Mouse (Mus musculus): ENCODE data around the gene Dppa4. TPM values are rescaled to one million over a fixed set of nuclear protein-coding genes. Genes with fewer than 3 reads are reported as not detected.

Dppa4 gene
- polyA plus RNA-seq, 1 experiment, result not detected

GRCm38 (mm10) chr16:48262901-48263300 lies 20.6 kb upstream of the Dppa4 start:
- Histone ChIP-seq H3K36me3 (ENCODE audit: control insufficient read depth, insufficient read depth, low read length) (no peaks in the 10 kb centered on the region), H3K27ac (ENCODE audit: control insufficient read depth, insufficient read depth, low read length) (no peak overlapping the region), H3K4me1 (replicated peaks; ENCODE audit: control insufficient read depth, insufficient read depth, low read length) (no peaks in the 10 kb centered on the region), H3K4me3 (ENCODE audit: control insufficient read depth, insufficient read depth, low read length) (no peak overlapping the region), H3K27me3 (ENCODE audit: control insufficient read depth, insufficient read depth, low read length) (no peaks in the 10 kb centered on the region)
- DNase-seq, result no peak
- WGBS, result 93% methylated on average over 1 of the region's 1 CpGs
- TF ChIP-seq CTCF (IDR thresholded peaks at IDR 0.05; ENCODE audit: borderline replicate concordance, control insufficient read depth, extremely low read depth, insufficient read depth, low read length, poor library complexity), result no peak
- no peak for TF ChIP-seq POLR2A (IDR thresholded peaks at IDR 0.05; ENCODE audit: control insufficient read depth, extremely low read depth, insufficient read depth, low read length, poor library complexity)

- Histone ChIP-seq H3K4me1 (replicated peaks; ENCODE audit: control insufficient read depth, insufficient read depth, low read length) (no peaks in the 10 kb centered on the region), H3K27ac (ENCODE audit: control insufficient read depth, insufficient read depth, low read length) (no peak overlapping the region), H3K27me3 (ENCODE audit: control insufficient read depth, insufficient read depth, low read length) (no peaks in the 10 kb centered on the region), H3K36me3 (ENCODE audit: control insufficient read depth, insufficient read depth, low read length) (no peaks in the 10 kb centered on the region), H3K4me3 (ENCODE audit: control insufficient read depth, insufficient read depth, low read length) (no peak overlapping the region)
- WGBS, result 94% methylated on average over 4 of the region's 4 CpGs
- TF ChIP-seq POLR2A (IDR thresholded peaks at IDR 0.05; ENCODE audit: control insufficient read depth, extremely low read depth, insufficient read depth, low read length, poor library complexity) (no peak), CTCF (IDR thresholded peaks at IDR 0.05; ENCODE audit: borderline replicate concordance, control insufficient read depth, extremely low read depth, insufficient read depth, low read length, poor library complexity) (no peak)
- no peak for DNase-seq
Observed at GRCm38 (mm10) chr16:48265856-48266255, 17.7 kb upstream of the Dppa4 start.

- H3K4me3 ChIP-seq (ENCODE audit: control insufficient read depth, insufficient read depth, low read length), result no peak overlapping the region
- DNase-seq, result no peak
- H3K36me3 ChIP-seq (ENCODE audit: control insufficient read depth, insufficient read depth, low read length), result no peaks in the 10 kb centered on the region
- no peaks in the 10 kb centered on the region for H3K4me1 ChIP-seq (replicated peaks; ENCODE audit: control insufficient read depth, insufficient read depth, low read length)
- H3K27me3 ChIP-seq (ENCODE audit: control insufficient read depth, insufficient read depth, low read length), result no peaks in the 10 kb centered on the region
- H3K27ac ChIP-seq (ENCODE audit: control insufficient read depth, insufficient read depth, low read length), result no peak overlapping the region
- 96% methylated on average over 4 of the region's 4 CpGs for WGBS
- TF ChIP-seq CTCF (IDR thresholded peaks at IDR 0.05; ENCODE audit: borderline replicate concordance, control insufficient read depth, extremely low read depth, insufficient read depth, low read length, poor library complexity) (no peak), POLR2A (IDR thresholded peaks at IDR 0.05; ENCODE audit: control insufficient read depth, extremely low read depth, insufficient read depth, low read length, poor library complexity) (no peak)
Observed at GRCm38 (mm10) chr16:48276940-48277339, 6.6 kb upstream of the Dppa4 start.

- no peak for DNase-seq
- Histone ChIP-seq H3K27ac (ENCODE audit: control insufficient read depth, insufficient read depth, low read length) (no peak overlapping the region), H3K4me1 (replicated peaks; ENCODE audit: control insufficient read depth, insufficient read depth, low read length) (no peaks in the 10 kb centered on the region), H3K27me3 (ENCODE audit: control insufficient read depth, insufficient read depth, low read length) (no peaks in the 10 kb centered on the region), H3K36me3 (ENCODE audit: control insufficient read depth, insufficient read depth, low read length) (no peaks in the 10 kb centered on the region), H3K4me3 (ENCODE audit: control insufficient read depth, insufficient read depth, low read length) (no peak overlapping the region)
- TF ChIP-seq CTCF (IDR thresholded peaks at IDR 0.05; ENCODE audit: borderline replicate concordance, control insufficient read depth, extremely low read depth, insufficient read depth, low read length, poor library complexity) (no peak), POLR2A (IDR thresholded peaks at IDR 0.05; ENCODE audit: control insufficient read depth, extremely low read depth, insufficient read depth, low read length, poor library complexity) (no peak)
- 91% methylated on average over 4 of the region's 4 CpGs for WGBS
Observed at GRCm38 (mm10) chr16:48280883-48281282, 2.6 kb upstream of the Dppa4 start.

GRCm38 (mm10) chr16:48282801-48283200 lies 732 bp upstream of the Dppa4 start:
- no peak for TF ChIP-seq POLR2A (IDR thresholded peaks at IDR 0.05; ENCODE audit: control insufficient read depth, extremely low read depth, insufficient read depth, low read length, poor library complexity)
- TF ChIP-seq CTCF (IDR thresholded peaks at IDR 0.05; ENCODE audit: borderline replicate concordance, control insufficient read depth, extremely low read depth, insufficient read depth, low read length, poor library complexity), result no peak
- H3K36me3 ChIP-seq (ENCODE audit: control insufficient read depth, insufficient read depth, low read length), result no peaks in the 10 kb centered on the region
- no peaks in the 10 kb centered on the region for H3K4me1 ChIP-seq (replicated peaks; ENCODE audit: control insufficient read depth, insufficient read depth, low read length)
- no peak overlapping the region for H3K4me3 ChIP-seq (ENCODE audit: control insufficient read depth, insufficient read depth, low read length)
- no peaks in the 10 kb centered on the region for H3K27me3 ChIP-seq (ENCODE audit: control insufficient read depth, insufficient read depth, low read length)
- 83% methylated on average over 1 of the region's 1 CpGs for WGBS
- no peak overlapping the region for H3K27ac ChIP-seq (ENCODE audit: control insufficient read depth, insufficient read depth, low read length)
- DNase-seq, result no peak

- no peak for TF ChIP-seq POLR2A (IDR thresholded peaks at IDR 0.05; ENCODE audit: control insufficient read depth, extremely low read depth, insufficient read depth, low read length, poor library complexity)
Observed at GRCm38 (mm10) chr16:48285517-48285916, 2.0 kb downstream of the Dppa4 start.

DNA sequence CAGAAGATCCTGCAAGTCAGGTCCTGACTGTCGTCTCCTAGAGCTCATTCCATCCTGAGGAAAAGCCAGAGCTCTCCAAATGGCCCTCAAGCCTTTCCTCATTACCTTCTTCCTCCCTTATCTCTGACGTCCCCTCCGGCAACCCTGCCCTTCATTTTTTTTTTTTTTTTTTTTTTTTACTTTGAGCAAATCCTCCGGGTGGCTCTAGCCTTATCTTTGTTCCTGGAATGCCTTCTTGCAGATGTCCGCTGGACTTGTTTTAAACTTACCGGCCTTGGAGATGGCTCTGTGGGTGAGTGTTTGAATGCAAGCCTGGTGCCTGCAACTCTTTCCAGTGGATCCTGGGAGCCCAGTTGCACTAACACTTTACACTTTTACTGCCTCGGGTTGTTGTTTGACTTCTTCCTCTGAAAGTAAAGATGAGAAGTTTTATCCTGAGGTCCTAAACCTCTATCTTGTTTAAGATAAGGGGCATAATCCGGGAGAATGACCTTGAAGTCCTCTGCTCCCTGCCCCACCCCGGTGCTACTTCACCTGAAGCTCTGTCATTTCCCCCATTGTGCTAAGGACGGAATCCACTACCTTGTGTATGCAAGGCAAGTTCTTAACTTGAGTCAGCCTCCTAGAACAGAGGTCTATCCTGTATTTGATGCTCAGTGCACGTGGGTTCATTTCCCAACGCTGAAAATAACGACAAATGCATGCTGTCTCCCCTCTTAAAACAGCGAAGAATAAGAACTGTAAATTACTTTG lies 14.0 kb downstream of the Dppa4 start:
- TF ChIP-seq CTCF (IDR thresholded peaks at IDR 0.05; ENCODE audit: borderline replicate concordance, control insufficient read depth, extremely low read depth, insufficient read depth, low read length, poor library complexity), result no peak
- no peak for TF ChIP-seq POLR2A (IDR thresholded peaks at IDR 0.05; ENCODE audit: control insufficient read depth, extremely low read depth, insufficient read depth, low read length, poor library complexity)
- Histone ChIP-seq H3K4me1 (replicated peaks; ENCODE audit: control insufficient read depth, insufficient read depth, low read length) (no peaks in the 10 kb centered on the region), H3K27ac (ENCODE audit: control insufficient read depth, insufficient read depth, low read length) (no peak overlapping the region), H3K4me3 (ENCODE audit: control insufficient read depth, insufficient read depth, low read length) (no peak overlapping the region), H3K36me3 (ENCODE audit: control insufficient read depth, insufficient read depth, low read length) (no peaks in the 10 kb centered on the region), H3K27me3 (ENCODE audit: control insufficient read depth, insufficient read depth, low read length) (no peaks in the 10 kb centered on the region)
- no peak for DNase-seq
- 84% methylated on average over 14 of the region's 14 CpGs for WGBS

More at GRCm38 (mm10) chr16:48285517-48285916, 2.0 kb downstream of the Dppa4 start:
- Histone ChIP-seq H3K4me3 (ENCODE audit: control insufficient read depth, insufficient read depth, low read length) (no peak overlapping the region), H3K27ac (ENCODE audit: control insufficient read depth, insufficient read depth, low read length) (no peak overlapping the region), H3K4me1 (replicated peaks; ENCODE audit: control insufficient read depth, insufficient read depth, low read length) (no peaks in the 10 kb centered on the region), H3K27me3 (ENCODE audit: control insufficient read depth, insufficient read depth, low read length) (no peaks in the 10 kb centered on the region), H3K36me3 (ENCODE audit: control insufficient read depth, insufficient read depth, low read length) (no peaks in the 10 kb centered on the region)
- WGBS, result 95% methylated on average over 4 of the region's 4 CpGs
- no peak for DNase-seq

Measured in thymus, adult 2 months (tissue).